Mouse (Mus musculus) adrenal gland, adult 8-10 months (tissue): Measurements from ENCODE around the gene Csnk1g1. TPM values are rescaled to one million over a fixed set of nuclear protein-coding genes. Genes with fewer than 3 reads are reported as not detected.
A peak's percentile ranks its signal among the peaks of the same experiment; 100 is the strongest.

Experiments
- DNase-seq: peaks from one replicate; pipeline ENCODE4 v3.0.0; 2022
- total RNA-seq, 4 experiments: library from RNA; stranded (reverse); gene quantifications; 2 replicates each; pipeline ENCODE4 v1.2.4; 2022

Gene Csnk1g1
- total RNA-seq, 4 experiments from 2014 or later = 17.0 to 32.9 (median 26.0) TPM

DNA sequence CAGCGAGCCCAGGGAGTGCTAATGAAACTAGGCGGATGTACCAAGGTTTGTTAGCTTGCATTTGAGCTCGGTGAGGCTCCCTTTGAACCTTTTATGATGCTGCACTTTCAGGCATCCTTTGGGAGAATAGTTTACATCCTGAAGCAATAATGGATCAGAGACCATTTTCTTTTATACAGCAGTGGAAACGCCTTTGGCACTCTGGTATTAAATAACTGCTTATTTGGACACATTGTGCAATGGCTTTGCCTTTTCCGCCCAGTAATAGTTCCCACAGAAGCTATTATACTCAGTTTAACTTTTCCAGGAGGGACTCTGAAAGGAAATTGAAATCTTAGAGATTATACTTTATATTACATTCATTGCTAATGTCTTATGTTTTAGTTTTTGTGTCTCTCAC is 90.2 kb downstream of the Csnk1g1 start:
- no peak for DNase-seq

DNA sequence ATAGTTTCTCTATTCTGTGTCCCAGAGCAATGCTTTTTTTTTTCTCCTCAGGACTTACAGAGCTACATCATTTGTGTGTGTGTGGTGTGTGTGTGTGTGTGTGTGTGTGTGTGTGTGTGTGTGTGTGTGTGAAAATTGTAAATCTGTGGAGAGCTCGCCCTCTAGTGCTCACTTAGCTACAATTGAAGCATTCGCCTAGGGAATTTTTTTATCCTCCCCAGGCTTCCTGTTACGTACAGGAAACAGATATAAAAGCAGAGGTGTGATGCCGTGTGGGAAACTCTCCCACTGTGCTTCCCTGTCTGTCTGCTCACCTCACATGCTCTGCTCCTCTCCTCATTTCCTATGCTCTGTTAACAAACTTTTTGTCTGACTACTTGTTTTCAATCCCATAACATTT is 95.7 kb downstream of the Csnk1g1 start:
- peak; percentile 6 for DNase-seq

DNA sequence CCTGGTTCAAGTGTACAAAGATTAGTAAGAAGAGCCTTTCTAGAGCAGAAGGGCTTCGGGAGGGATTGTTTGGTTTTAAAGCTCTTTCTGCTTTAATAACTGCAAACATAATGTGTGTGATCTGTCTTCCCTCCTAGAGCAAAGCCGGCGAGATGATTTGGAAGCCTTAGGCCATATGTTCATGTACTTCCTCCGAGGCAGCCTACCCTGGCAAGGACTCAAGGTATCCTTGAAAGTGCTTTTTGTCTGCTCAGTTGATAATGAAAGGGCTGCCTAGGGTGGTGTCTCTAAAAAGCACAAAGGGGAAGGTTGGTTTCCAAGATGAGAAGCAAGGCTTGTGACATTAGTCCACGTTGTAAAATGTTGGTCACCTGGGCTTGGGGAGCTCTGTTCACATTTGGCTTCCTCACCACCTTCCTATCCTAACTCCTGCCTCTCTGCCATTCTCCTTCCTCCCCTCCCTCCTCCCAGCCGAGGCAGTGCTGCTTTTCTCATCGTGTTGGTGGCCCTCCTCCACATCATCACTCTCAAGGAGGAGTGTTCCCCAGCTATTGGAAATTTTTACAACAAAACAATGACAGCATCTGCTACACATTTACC is 99.0 kb downstream of the Csnk1g1 start:
- no peak for DNase-seq

DNA sequence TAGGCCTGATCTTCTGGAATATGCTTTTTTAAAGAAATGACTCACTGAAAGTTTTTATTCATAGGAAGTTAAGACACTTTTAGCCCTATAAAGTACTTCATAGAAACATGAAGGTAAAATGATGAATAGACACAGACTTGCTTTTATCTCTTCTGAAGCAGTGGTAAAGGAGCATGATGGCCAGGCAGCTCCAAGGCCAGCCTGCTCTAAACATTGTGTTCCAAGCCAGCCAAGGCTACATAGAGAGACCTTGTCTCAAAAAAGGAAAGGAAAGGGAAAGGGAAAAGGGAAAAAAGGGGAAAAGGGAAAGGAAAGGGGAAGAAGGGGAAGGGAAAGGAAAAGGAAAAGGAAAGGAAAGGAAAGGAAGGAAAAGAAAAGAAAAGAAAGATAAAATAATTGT is 111.9 kb downstream of the Csnk1g1 start:
- DNase-seq = peak; percentile 38

DNA sequence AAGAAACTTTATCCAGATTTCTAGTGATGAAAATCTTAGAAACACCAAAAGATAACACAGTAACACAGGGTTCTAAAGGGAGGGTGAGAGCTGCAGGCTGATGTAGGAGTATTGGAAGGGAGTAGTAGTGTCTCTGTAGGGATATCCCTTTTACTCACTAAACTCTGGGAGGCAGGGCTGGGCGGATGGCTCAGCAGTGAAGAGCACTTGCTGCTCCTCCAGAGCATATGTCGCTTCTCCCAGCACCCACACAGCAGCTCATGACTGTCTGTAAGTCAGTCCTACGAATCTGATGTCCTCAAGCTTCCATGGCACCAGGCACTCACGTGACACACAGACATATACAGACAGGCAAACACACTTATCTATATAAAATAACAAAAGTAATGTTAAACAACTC is 129.4 kb downstream of the Csnk1g1 start:
- DNase-seq = no peak

DNA sequence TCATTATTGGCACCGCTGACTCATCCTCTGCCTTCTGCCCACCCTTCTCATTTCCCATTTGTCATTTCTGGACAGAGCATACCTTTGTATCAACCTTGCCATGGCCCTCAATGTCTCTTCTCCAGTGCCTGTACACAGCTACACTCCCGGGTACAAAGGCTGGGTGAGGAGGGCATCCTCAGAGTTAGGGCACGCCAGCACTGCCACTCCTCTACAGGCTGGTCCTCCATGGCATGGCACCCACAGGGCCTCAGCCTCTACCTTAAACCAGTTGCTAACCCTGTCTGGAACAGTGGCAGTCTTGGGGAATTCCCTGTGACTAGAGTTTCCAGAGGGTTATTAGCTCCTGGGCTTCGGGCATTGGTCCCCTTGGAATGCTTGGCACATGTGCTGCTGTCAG is 129.9 kb downstream of the Csnk1g1 start:
- no peak for DNase-seq

DNA sequence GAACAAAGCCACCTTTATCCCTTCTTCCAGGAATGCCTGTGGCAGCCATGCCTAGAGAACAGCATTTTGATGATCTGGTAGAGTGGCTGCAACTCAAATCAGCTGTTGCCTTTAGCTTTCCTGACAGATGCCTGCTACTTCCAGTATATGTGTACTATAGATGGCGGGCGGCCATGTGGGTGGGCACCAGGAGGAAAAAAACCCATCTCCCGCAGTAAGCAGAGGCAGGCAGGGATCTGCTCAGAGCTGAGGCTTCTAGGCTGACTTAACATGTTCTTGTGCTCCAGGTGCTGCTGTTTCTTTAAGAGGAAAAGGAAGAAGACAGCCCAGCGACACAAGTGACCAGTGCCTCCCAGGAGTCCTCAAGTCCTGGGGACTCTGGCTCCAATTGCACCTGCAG is 130.6 kb downstream of the Csnk1g1 start:
- no peak for DNase-seq

DNA sequence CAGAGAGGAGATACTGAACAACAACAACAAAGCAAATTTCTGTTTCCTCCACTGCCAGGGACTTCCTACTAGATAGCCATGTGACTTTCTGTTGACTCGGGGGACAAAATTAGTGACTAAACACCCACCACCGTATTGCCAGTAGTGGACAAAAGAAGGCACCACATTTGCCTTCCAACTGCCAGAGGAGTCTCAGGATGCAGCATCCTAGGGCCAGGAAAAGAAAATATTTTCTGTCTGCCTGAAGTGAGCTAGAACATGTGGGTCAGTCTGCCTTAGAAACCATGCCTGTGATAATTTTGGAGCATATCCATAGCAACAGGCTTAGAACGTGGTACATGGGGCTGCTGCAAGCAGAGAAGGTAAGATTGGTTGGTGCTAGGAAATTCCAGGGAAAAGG is 132.1 kb downstream of the Csnk1g1 start:
- DNase-seq = no peak

DNA sequence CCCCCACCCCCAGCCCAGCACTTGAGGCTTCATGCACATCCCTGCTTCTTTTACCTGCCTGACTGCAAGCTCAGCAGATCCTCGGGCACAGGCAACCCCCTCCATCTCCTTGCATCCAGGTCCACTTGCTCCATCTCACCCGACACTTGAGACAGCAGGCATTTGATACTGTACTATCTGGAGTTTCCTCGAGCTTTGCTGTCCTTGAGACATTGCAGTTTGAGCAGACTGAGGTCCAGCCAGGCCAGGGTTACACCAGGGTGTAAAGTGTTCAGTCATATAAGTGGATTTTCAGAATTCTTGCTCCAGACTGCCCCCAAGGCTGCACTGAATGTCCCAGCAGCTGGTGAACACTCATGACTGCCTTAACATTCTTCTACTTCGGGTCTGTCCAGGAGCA is 133.6 kb downstream of the Csnk1g1 start:
- no peak for DNase-seq

DNA sequence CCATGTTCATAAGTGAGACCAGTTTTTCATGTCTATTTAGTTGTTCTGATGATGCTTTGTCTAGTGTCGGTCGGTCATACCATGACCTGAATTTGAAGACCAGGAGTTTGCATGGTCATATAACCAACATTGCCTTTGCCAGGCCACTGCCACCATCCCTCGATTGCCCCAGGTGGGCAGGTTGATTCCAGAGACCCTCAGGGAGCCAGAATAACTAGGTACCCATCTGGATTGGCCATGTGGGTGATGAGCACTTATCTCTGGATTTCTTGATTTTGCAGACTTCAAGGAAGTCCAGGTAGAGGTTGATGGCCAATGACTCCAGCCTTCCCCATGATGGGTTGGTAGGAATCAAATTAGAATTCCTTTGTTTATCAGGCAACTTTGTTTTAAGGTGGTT is 134.5 kb downstream of the Csnk1g1 start:
- no peak for DNase-seq

DNA sequence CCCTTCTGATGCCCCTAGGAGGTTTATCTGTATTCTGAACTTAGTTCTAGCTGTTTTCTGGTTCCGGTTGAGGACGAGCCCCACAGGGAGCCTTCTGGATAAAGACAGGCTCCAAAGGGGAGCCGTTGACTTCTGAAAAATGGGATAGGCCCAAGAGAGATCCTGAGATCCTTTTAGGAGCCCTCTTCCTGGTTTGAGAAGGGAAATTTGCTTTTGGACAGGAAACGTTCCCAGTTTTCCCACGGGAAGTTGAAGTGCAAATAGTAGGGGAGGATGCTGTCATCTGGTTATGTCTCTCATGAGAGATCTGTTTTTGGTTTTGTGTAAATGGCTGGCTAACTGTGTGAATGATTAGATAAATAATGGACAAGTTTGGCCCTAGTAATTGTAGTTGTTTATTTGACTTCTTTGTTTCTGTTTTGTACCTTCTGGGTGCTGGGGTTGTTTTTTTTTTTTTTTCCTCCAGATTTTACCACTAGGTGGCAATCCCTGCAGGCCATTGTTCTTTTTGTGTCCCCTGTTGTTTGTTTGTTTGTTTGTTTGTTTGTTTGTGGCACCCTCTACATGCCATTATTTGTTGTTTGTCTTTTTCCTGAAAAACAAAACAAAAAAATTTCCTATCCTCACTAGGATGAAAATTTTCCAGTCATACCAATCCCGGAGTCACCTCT is 141.3 kb downstream of the Csnk1g1 start:
- DNase-seq = no peak

DNA sequence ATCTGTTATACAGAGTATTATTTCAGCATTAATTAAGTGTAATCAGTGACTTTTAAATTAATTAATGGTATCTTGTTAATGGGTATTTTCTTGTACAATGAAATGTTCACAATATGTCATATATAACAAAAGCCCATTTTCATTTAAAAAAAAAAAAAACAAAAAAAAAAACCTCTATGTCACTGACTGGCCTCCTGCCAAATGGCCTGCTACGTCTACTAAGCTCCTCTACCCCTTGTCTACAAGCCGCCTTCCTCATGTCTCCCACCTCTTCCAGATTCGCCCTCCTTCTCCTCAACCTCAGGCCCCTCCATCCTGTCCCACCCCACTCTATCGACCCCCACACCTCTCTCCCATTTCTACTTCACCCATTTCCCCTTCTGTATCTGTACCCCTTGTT is 142.8 kb downstream of the Csnk1g1 start:
- DNase-seq = no peak

DNA sequence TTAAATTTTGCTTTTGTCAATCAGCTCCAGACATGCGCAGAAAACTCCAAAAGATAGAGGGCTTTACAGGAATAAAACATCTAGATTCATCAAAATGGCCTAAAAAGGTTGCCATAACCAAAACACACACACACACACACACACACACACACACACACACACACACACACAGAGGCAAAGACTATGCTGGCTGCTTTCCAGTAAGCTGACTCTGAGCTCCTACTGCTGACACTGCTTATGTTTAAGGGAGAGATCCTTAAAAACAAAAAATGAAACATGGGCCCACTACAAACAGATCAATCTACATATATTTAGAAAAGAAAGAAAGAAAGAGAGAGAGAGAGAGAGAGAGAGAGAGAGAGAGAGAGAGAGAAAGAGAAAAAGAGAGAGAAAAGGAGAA is 144.0 kb downstream of the Csnk1g1 start:
- DNase-seq = no peak

DNA sequence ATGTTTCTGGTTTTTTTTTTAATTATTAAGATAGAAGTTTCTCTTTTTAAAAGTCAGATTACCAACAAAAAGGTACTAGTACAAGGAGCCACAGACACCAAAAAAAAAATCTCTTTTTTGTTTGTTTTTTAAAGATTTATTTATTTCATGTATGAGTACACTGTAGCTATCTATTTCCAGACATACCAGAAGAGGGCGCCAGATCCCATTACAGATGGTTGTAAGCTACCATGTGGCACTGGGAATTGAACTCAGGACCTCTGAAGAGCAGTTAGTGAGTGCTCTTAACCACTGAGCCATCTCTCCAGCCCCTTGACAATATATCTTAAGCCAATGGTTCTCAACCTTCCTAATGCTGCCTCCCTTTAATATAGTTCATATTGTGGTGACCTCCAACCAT is 144.9 kb downstream of the Csnk1g1 start:
- DNase-seq = no peak

DNA sequence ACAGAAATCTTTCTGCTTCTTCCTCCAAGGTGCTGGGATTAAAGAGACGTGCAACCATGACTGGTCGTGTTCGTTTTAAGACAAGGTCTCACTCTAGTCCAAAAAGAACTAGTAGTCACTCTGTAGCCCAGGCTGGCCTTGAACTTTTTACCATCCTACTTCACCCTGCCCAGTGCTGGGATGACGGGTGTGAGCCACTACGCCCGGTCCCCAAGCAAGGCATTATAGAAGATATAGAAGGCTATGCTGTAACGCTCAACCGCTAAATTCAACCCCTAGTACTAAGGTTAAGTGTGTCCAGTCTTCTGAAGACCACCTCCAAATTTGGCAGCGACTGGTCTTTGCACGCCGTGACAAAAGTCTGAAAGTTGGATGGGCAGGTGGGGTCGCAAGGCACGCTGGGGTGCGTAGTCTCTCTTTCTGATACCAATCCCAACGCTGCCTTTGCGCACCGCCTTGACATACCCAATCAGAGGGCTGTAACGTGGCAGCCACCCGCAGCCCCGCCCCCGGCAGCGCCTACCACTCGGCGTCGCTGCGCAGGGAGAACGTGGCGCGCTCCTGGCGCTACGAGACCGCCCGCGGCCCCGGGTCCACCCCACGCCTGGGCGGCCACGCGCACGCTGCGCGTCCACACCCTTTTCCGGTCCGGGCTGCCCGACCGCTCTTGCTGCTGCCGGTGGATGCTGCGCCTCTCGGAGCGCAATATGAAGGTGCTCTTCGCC is 151.0 kb downstream of the Csnk1g1 start, which contains the start of gene Ppib:
Gene Ppib (plus strand): TSS at position 640 of the 725 bp plus-strand sequence.
- DNase-seq = peak; percentile 96

DNA sequence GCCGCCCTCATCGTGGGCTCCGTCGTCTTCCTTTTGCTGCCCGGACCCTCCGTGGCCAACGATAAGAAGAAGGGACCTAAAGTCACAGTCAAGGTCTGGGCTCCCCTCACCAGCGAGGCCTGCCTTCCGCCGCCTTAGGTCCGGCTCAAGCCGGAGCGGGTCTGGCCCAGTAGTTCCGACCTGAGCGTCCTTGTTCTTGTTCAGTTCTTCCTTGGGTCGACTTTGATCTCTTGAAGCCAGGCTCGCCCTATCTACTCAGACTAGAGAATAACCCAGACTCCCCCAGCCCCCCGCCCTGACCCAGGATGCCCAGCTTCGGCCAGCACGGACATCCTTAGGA is 151.6 kb downstream of the Csnk1g1 start:
- DNase-seq = no peak

DNA sequence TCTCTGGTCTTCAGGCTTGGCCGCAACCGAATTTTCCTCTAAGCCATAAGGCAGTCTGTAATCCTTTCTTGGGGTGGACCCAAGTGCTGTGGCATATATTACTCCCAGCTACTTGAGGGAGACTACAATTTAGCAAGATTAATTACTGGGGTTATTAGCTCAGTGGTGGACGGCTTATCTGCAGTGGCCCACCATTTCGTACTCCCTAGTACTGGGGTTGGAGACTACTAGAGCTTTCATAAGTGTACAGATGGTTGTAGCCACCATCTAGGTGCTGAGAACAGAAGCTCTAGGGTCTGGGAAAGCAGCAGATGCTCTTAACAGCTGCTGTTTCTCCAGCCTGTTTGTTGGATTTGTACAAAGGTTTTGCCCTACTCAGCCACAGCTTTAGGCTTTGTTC is 152.3 kb downstream of the Csnk1g1 start:
- DNase-seq = no peak

DNA sequence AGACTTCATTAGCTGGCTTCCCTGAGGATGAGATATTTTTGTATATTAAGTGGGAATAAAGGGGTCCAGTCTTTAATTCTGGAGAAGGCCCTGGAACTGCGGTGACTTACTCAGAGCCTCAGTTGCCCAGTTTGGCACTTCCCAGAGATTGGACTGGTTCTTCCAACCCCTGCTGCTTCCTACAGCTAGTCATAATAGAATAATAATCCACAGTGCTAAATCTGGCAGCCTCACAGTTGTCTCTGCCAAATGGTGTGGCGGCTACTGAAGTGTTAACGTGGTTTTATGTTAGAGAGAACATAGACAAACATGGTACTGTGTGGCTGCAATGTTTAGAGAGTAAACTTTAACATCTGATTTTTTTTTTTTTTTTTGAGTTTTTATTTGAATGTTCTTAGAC is 152.9 kb downstream of the Csnk1g1 start:
- no peak for DNase-seq

DNA sequence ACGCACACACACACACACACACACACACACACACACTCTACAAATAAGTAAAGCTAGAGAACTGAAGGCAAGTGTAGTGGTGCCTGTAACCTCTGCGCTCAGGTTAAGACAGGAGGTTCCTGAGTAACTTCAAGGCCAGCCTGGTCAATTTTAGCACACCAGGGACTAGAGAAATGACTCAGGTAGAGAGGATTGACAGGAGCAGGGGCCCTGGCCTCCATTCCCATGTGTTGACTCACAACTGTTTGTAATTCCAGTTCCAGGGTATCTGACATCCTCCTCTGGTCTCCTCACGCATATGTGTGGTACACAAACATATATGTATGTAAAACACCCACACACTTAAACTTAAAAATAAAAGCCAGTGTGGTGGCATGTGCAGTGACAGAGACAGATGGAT is 154.7 kb downstream of the Csnk1g1 start:
- no peak for DNase-seq

DNA sequence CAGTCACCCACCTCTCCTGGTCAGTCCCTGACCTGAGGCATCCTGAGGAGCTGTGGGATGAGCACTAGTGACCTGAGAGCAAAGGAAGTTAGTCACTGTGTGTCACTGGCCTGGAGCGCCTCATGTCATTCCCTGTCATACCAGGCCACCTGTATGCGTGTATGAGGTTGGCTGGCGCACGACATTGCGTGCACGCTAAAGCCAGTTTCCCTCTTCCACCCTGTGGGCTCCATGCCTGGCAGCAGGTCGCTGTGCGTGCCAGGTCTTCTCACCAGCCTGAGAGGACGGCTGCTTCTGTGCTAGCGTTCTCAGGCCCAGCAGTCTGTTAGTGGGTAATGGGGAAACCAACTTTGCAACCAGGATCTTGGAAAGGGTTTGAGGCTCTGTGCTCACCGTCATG is 155.6 kb downstream of the Csnk1g1 start:
- DNase-seq = no peak

DNA sequence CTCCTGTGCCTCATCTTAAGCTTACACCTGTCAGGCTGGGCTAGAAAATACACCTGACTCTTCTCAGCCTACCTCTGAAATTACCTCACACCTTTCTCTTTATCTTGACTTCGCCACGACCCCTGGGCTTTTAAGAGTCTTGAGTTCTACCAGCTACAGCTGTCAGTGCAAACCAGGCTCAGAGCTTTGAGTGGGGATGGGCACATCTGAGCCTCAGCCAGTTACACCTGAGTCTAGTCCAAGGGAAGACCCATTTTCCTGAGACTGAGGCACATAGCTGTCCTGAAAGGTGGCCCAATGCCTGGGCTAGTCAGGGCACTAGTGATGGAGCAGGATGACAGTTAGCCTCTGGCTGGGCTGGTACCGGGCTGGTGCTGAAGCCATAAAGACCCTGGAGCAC is 158.1 kb downstream of the Csnk1g1 start:
- DNase-seq = no peak

DNA sequence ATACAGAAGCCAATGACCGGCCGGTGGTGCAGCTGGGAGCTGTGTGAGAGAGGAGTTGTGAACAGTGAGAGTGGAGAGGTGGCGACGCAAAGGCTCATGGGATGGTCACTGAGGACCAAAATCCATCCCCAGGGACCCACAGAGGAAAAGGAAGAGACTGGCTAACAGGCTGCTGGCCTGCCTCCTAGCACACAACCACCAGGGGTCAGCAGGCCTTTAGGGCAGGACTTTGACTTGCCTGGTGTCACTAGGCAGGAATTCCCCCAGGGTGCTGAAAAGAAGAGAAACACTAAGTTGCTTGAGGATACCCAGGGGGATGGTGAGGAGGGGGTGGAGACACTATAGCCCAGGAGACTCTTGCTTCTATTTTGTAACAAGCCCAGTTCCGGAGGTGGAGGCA is 158.8 kb downstream of the Csnk1g1 start:
- DNase-seq = no peak

DNA sequence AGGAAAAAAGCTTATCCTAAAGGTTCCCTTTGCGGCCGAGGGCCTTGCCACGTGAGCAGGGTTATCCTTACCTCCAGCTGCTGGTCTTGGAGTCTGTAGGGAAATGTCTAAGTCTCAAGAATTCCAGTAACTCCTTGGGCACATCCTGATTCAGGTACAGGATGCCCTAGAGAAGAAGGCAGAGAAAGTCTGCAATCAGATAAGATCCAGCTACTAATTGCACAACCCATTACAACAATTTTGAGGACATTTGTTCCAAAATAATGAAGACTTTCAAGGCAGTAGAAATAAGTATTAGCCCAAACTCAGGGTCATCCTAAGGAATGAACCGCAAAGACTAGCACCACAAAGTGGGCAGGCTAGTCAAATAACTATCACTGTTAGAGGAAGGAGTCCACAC is 159.3 kb downstream of the Csnk1g1 start:
- DNase-seq = no peak

DNA sequence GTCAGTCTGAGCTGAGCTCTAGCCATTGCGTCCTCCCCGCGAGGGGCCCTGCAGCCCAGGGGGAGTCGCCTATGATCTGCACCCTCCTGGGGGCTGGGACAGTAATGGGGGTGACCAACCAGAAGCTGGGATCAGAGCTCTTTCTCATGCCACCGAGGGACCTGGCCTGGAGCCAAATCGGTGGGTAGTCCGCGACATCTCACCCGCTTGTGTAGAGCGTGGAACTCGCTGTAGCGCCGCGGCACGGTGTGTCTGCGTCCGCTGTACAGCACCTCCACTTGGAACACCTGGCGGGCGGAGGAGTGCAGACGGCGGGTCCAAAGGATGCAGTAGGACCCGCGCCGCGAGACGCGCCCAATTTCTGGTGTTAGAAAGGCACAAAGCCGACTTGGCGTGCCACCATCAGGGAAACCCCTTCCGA is 160.3 kb downstream of the Csnk1g1 start:
- DNase-seq = no peak
